Mouse (Mus musculus): ENCODE measurements around the gene St7.

- no peak for TF ChIP-seq CTCF (IDR thresholded peaks at IDR 0.05; ENCODE audit: borderline replicate concordance, control insufficient read depth, extremely low read depth, insufficient read depth, low read length, poor library complexity)
- TF ChIP-seq POLR2A (IDR thresholded peaks at IDR 0.05; ENCODE audit: control insufficient read depth, extremely low read depth, insufficient read depth, low read length, poor library complexity) = no peak
These were observed 220.6 kb downstream of the St7 start for GRCm38 (mm10) chr6:17913315-17913714.
